Mouse (Mus musculus) bone marrow macrophage, adult 2 months (primary cell): ENCODE results near the gene Kdelr1.

Experiments
- CTCF ChIP-seq: IDR thresholded peaks from 2 replicates; pipeline ENCODE4 v1.5.1; 2012; ENCODE audit warnings: low read depth, mild to moderate bottlenecking, low read length, moderate library complexity
- POLR2A ChIP-seq: IDR thresholded peaks from 2 replicates; pipeline ENCODE4 v1.6.1; 2012; ENCODE audit warnings: mild to moderate bottlenecking, low read depth, low read length, borderline replicate concordance

DNA sequence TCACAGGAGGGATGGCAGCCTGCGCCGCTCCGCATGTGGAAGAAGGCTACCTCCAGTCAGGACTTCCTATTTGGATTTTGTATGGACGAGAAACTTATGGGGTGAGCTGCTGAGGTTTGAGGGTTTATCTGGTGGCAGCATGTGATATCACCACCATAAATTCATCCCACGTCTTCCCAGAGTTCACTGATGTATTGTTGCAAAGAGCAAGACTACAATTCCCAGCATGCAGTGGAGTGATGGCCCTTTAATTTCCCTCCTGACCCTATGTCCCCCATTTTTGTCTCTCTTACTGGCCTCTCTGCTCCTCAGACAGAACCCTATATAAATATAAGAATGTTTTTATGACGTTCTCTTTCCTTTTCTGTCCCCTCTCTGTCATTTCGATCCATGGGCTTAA is 9.8 kb upstream of the Kdelr1 start:
- TF ChIP-seq CTCF (no peak), POLR2A (no peak)
